Mouse (Mus musculus) CH12.LX (cell line): ENCODE measurements at regions not wholly inside any gene's neighbourhood (a gene's known extent, or its start where the extent isn't known, plus 50 kb on each side); places are given as distances from the start of the nearest gene placed in this dataset.

Experiments
- EP300 ChIP-seq: IDR thresholded peaks from 2 replicates; pipeline ENCODE4 v1.6.1; 2011; ENCODE audit warnings: low read length, improper control_type of control experiment
- MAFK ChIP-seq: IDR thresholded peaks from 2 replicates; pipeline ENCODE4 v1.6.1; 2011; ENCODE audit warnings: low read length, improper control_type of control experiment; ENCODE audit not compliant: insufficient replicate concordance
- MAX ChIP-seq: IDR thresholded peaks from 2 replicates; pipeline ENCODE4 v1.6.1; 2011; ENCODE audit warnings: low read length, improper control_type of control experiment
- NRF1 ChIP-seq: IDR thresholded peaks from 2 replicates; pipeline ENCODE4 v1.6.1; 2014; ENCODE audit warnings: low read depth, mild to moderate bottlenecking, inconsistent platforms, low read length, improper control_type of control experiment, moderate library complexity

GRCm38 (mm10) chr10:55591013-55591412 lies 515.7 kb upstream of the Msl3l2 start:
- TF ChIP-seq EP300: no peak
- no peak for TF ChIP-seq MAX
- TF ChIP-seq NRF1: no peak
- TF ChIP-seq MAFK: no peak
